Mouse (Mus musculus): ENCODE data around the gene Cklf. TPM values are rescaled to one million over a fixed set of nuclear protein-coding genes. Genes with fewer than 3 reads are reported as not detected.
A peak's percentile ranks its signal among the peaks of the same experiment; 100 is the strongest.

Cklf gene
- 34.4 and 36.5 TPM in 2 replicates for polyA plus RNA-seq (2015; fragmentation: Nextera tagmentation; extraction: Ambion mirVana)

DNA sequence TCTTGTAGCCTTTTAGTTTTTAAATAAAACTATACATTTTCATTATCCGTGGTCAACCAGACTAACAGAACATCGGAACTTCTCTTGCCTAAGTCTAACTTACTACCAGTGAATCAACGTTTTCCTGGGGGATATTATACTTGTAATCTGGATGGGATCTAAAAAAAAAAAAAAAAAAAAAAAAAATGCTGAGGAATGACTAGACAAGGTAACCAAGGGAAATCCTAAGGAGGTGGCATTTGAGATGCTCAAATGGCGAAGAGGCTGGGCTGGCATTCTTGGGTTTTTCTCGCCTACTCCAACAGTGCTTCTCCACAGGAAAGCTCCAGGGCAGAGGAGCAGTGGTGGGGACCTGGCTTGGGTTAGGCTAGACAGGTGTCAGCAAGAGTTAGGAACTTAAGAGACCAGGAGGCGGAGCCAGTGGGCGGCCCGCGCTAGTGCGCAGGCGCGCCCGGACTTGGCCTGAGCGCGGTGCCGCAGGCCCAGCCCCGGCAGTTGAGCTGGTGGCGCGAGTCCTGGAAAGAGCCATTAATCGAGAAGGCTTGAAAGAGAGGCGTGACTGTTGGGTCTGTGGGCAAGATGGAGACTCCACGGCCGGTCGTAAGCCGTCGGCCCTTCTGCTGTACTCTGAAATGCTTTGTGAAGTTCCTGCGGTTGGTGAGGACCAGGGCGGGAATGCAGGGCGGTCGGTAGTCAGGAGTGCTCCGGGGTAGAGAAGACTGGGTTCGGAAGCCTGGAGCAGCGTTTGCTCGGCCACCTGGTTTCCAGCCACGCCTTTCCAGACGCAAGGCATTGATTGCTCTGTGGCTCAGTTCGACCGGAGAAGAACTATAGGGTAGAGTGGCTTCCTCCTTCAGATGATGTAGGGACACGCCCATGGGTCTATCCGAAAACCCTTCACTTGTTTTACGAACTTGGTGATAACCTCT lies at the start of gene Cklf:
Gene Cklf, plus strand, starts transcription at position 423 of the 929 bp plus-strand sequence.
- Histone ChIP-seq H3K27ac (peak within 1 kb of the TSS; percentile 58), H3K9ac (replicated peaks) (peak within 1 kb of the TSS; percentile 69), H3K4me1 (replicated peaks) (peaks cover 26% of the 10 kb centered on the region), H3K4me2 (replicated peaks) (peak within 1 kb of the TSS; percentile 74), H3K27me3 (no peaks in the 10 kb centered on the region), H3K9me3 (no peaks in the 10 kb centered on the region), H3K4me3 (replicated peaks) (peak within 1 kb of the TSS; percentile 69), H3K36me3 (peaks cover 4% of the 10 kb centered on the region; the same call in 1 of the 2 replicates)
- ATAC-seq, result peak; percentile 85
- WGBS, result 4% methylated on average over 41 of the region's 41 CpGs

DNA sequence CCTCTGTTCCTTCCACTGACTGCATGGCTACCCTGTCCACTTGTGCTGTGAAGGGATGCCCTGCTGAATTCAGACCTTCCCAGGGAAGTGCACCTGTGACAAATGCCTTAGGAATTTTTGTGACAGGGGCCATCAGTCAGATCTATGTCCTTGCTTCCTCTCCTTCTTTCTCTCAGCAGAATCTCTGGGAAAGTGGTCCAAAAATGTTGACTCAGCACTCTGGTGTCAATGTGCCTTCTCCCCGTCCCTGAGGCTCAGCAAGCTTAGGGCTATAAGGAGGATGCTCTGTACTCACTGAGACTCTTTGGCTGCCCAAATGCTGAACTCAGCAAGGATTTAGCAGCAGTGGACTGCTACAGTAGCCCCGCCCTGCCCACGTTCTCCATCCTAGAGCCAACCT lies 49.0 kb upstream of the Cklf start:
- Histone ChIP-seq H3K4me2 (replicated peaks) (no peak overlapping the region), H3K27me3 (no peaks in the 10 kb centered on the region), H3K27ac (no peak overlapping the region), H3K36me3 (no peaks in the 10 kb centered on the region), H3K4me3 (replicated peaks) (no peak overlapping the region), H3K9ac (replicated peaks) (no peak overlapping the region), H3K4me1 (replicated peaks) (no peaks in the 10 kb centered on the region), H3K9me3 (no peaks in the 10 kb centered on the region)
- ATAC-seq, result no peak
- WGBS, result 72% methylated on average over 3 of the region's 3 CpGs

DNA sequence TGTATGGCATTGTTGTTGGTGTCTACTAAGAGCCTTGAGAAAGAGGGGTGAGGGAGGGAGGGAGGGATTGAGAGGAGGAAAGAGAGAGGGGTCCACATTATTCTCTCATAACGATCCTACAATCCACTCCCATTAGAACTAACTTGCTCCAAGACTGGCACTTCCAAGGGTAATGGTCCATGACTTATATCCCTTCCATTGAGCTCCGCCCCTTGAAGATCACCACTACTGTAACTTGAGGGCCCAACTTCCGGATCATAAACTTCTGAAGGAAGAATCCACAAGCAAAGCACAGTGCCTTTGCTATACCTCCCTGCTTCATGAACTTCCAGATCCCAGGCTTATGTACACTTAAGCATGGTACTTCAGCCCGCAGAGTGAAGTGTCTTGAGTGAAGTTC lies 48.3 kb upstream of the Cklf start:
- no peak for ATAC-seq

DNA sequence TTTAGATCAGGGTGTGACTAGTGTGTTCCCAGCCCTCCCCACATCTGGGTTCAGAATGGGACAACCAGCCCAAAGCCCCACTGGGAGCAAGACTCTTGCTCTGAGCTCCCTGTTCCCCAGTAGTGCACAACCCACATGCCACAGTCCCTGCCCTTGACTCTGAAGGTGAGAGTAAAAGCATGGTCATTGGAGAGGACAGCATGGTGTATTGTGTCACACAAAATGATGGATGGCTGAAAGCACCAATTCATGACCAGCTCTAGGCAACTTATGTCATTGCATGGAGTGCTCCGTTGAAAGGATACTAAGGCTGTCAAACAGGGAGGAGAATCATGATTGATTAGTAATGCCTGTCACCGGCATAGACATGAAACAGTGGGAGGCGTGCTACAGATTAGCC lies 45.4 kb upstream of the Cklf start:
- H3K4me2 ChIP-seq (replicated peaks), result no peak overlapping the region
- H3K27me3 ChIP-seq, result no peaks in the 10 kb centered on the region
- no peak overlapping the region for H3K9ac ChIP-seq (replicated peaks)
- no peaks in the 10 kb centered on the region for H3K36me3 ChIP-seq
- WGBS, result 60% methylated on average over 3 of the region's 3 CpGs
- no peak for ATAC-seq
- H3K27ac ChIP-seq, result no peak overlapping the region
- H3K4me1 ChIP-seq (replicated peaks), result no peaks in the 10 kb centered on the region
- no peaks in the 10 kb centered on the region for H3K9me3 ChIP-seq
- no peak overlapping the region for H3K4me3 ChIP-seq (replicated peaks)

More for the DNA sequence above, 48.3 kb upstream of the Cklf start:
- Histone ChIP-seq H3K27me3 (no peaks in the 10 kb centered on the region), H3K9me3 (no peaks in the 10 kb centered on the region), H3K36me3 (no peaks in the 10 kb centered on the region), H3K27ac (no peak overlapping the region), H3K4me1 (replicated peaks) (no peaks in the 10 kb centered on the region), H3K9ac (replicated peaks) (no peak overlapping the region), H3K4me2 (replicated peaks) (no peak overlapping the region), H3K4me3 (replicated peaks) (no peak overlapping the region)
- WGBS, result 90% methylated on average over 4 of the region's 4 CpGs

DNA sequence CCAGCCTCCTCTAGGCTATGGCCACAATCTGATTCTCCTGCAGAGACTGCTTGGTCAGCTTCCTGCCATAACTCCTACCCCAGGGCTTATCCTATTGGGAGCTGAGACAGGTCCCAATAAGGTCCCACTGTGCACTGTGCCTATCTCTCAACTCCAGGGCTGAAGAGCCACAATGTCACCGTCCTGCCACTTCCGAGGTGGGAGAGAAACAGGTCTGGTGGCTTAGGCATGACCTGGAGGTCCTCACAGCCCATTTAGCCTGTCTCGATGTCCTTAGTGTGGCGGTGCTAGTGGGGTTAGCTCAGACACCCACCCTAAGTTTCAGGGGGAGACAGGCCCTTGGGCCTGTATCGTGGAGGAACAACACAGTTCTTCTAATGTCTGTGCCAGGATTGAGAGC lies 33.1 kb upstream of the Cklf start:
- H3K4me1 ChIP-seq (replicated peaks), result peaks cover 5% of the 10 kb centered on the region; the same call in 1 of the 2 replicates
- H3K27ac ChIP-seq, result no peak overlapping the region
- H3K27me3 ChIP-seq, result no peaks in the 10 kb centered on the region; the same call in 1 of the 2 replicates
- H3K4me3 ChIP-seq (replicated peaks), result no peak overlapping the region
- no peak for ATAC-seq
- H3K9me3 ChIP-seq, result no peaks in the 10 kb centered on the region
- peaks cover 3% of the 10 kb centered on the region; the same call in 1 of the 2 replicates for H3K36me3 ChIP-seq
- no peak overlapping the region for H3K4me2 ChIP-seq (replicated peaks)
- H3K9ac ChIP-seq (replicated peaks), result no peak overlapping the region
- 94% methylated on average over 5 of the region's 5 CpGs for WGBS

DNA sequence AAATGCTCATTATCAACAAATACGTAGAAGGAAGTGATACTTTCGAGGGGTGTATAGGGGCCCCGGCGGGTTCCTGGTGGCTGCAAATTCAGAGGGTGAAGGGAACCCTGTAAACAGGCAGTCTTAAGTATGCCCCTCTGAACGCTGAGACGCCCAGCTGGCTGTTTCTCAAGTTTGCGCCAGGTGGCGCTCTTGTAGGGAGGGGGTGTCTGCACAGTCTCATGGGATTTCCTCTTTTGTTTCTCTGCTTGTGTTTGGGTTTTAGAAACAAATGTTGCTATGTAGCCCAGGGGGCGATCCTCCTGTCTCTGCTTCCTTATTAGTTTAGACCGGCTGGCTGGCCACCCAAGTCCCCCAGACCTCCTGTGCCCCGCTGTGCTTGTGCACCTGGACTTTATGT lies 31.6 kb upstream of the Cklf start:
- ATAC-seq, result no peak
- Histone ChIP-seq H3K9me3 (no peaks in the 10 kb centered on the region; the same call in 1 of the 2 replicates), H3K4me2 (replicated peaks) (no peak overlapping the region), H3K36me3 (peaks cover 17% of the 10 kb centered on the region), H3K4me3 (replicated peaks) (no peak overlapping the region), H3K4me1 (replicated peaks) (no peaks in the 10 kb centered on the region), H3K27ac (no peak overlapping the region), H3K9ac (replicated peaks) (no peak overlapping the region), H3K27me3 (no peaks in the 10 kb centered on the region)
- 28% methylated on average over 11 of the region's 11 CpGs for WGBS

DNA sequence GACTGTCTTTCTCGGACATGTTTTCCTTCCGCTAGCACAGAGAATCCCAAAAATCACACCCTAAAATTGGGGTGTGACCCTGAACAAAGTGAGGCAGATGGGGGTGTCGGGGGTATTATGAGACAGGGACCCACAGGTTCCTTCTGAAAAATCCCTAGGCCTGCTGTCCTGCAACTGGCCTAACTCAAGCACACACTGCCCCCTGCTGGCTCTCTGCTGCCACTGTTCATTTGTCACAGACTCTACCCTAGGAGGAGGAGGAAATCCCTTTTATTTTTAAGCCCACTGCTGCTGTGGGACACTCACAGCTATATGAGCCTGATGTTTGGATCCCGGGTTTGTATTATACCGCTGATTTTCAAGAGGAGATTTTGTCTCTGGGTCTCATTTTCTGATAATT lies 30.9 kb upstream of the Cklf start:
- 36% methylated on average over 5 of the region's 5 CpGs for WGBS
- Histone ChIP-seq H3K4me1 (replicated peaks) (no peaks in the 10 kb centered on the region), H3K9me3 (peaks cover 5% of the 10 kb centered on the region), H3K9ac (replicated peaks) (no peak overlapping the region), H3K4me2 (replicated peaks) (no peak overlapping the region), H3K36me3 (peaks cover 25% of the 10 kb centered on the region), H3K27me3 (no peaks in the 10 kb centered on the region), H3K4me3 (replicated peaks) (no peak overlapping the region), H3K27ac (no peak overlapping the region)
- ATAC-seq, result peak; percentile 60

DNA sequence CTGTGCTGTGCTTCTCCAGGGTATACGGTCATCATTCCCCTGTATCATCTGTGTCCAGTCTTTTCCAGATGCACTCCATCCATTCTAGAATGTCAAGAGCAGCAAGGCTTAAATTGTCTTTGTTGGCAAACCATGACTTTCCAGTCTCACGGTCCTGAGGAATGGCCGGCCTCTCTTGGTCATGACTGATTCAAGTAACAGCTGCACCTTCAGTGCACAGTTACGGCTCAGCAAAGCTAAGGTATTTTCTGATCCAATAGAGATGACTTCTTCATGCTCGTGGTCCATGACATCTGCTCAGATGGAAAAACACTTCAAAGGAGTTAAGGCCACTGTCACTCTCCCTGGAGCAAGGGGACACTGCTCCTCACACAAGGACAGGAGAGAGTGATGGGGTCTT lies 23.6 kb upstream of the Cklf start:
- WGBS, result 96% methylated on average over 5 of the region's 5 CpGs

DNA sequence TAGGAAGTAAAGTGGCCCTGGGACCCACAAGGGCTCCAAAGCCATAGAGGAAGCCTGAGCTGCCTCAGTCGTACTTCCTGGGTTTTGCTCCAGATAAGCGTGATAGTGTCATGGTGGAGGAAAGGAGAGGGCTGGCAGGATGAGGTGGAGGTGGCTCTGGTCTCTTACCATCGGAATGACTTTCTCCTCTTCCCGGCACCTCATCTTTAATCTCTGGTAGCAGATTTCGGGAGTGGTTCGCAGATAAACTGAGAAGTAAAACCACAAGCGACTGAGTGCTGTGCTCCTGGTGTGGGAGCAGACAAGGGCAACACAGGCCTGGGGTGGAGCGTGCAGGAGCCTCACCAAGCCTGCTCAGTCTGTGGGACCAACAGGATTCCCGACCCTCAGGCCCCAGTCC lies 20.3 kb upstream of the Cklf start:
- Histone ChIP-seq H3K27me3 (no peaks in the 10 kb centered on the region), H3K4me1 (replicated peaks) (no peaks in the 10 kb centered on the region), H3K36me3 (peaks cover 98% of the 10 kb centered on the region), H3K27ac (no peak overlapping the region), H3K4me2 (replicated peaks) (no peak overlapping the region), H3K9me3 (no peaks in the 10 kb centered on the region), H3K4me3 (replicated peaks) (no peak overlapping the region), H3K9ac (replicated peaks) (no peak overlapping the region)
- no peak for ATAC-seq
- 89% methylated on average over 9 of the region's 9 CpGs for WGBS

More for the DNA sequence above, 23.6 kb upstream of the Cklf start:
- H3K27me3 ChIP-seq, result no peaks in the 10 kb centered on the region
- no peak overlapping the region for H3K4me3 ChIP-seq (replicated peaks)
- no peak overlapping the region for H3K9ac ChIP-seq (replicated peaks)
- H3K4me2 ChIP-seq (replicated peaks), result no peak overlapping the region
- no peak overlapping the region for H3K27ac ChIP-seq
- no peak for ATAC-seq
- no peaks in the 10 kb centered on the region for H3K4me1 ChIP-seq (replicated peaks)
- H3K36me3 ChIP-seq, result peaks cover 95% of the 10 kb centered on the region
- peaks cover 7% of the 10 kb centered on the region for H3K9me3 ChIP-seq

DNA sequence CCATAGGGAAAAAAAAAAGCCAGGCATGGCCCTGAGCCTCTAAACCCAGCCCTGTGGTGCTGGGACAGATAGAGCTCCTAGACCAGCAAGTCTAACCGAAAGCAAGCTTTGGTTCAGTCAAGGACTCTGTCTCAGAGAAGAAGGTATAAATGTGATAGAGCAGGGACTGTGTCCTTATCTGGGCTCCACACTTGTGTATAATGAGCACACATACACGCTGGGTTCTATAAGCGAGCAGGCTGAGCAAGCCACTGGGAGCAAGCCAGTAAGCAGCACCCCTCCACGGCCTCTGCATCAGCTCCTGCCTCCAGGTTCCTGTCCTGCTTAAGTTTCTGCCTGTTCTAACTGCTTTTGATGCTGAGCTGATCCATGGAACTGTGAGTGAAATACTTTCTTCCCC lies 18.6 kb upstream of the Cklf start:
- Histone ChIP-seq H3K9ac (replicated peaks) (no peak overlapping the region), H3K4me3 (replicated peaks) (no peak overlapping the region), H3K27me3 (no peaks in the 10 kb centered on the region), H3K9me3 (no peaks in the 10 kb centered on the region), H3K36me3 (peaks cover 98% of the 10 kb centered on the region), H3K4me2 (replicated peaks) (no peak overlapping the region), H3K4me1 (replicated peaks) (no peaks in the 10 kb centered on the region), H3K27ac (no peak overlapping the region)
- no peak for ATAC-seq
- WGBS, result 92% methylated on average over 4 of the region's 4 CpGs

DNA sequence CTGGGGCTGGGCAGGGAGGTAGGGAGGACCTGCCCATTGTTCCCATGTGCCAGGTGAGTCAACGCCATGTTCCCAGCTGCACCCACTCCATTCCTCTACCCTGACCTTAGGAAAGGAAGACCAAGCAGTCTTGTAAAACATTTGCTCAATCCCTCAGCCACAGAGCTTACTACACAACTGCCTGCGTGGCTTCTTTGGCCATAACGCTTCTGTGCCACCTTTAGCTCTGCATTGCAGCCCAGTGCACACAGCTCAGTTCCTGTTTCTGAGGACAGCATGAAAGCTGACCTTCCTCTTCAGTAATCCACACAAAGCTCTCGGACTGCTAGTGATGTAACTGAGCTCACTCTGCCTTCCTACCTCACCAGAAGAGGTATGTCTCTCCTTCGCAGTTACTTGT lies 17.7 kb upstream of the Cklf start:
- 96% methylated on average over 5 of the region's 5 CpGs for WGBS
- H3K9me3 ChIP-seq, result no peaks in the 10 kb centered on the region
- no peak overlapping the region for H3K27ac ChIP-seq
- no peak for ATAC-seq
- H3K4me1 ChIP-seq (replicated peaks), result no peaks in the 10 kb centered on the region
- no peak overlapping the region for H3K4me2 ChIP-seq (replicated peaks)
- H3K9ac ChIP-seq (replicated peaks), result no peak overlapping the region
- no peaks in the 10 kb centered on the region for H3K27me3 ChIP-seq
- H3K4me3 ChIP-seq (replicated peaks), result no peak overlapping the region
- H3K36me3 ChIP-seq, result peaks cover 98% of the 10 kb centered on the region

DNA sequence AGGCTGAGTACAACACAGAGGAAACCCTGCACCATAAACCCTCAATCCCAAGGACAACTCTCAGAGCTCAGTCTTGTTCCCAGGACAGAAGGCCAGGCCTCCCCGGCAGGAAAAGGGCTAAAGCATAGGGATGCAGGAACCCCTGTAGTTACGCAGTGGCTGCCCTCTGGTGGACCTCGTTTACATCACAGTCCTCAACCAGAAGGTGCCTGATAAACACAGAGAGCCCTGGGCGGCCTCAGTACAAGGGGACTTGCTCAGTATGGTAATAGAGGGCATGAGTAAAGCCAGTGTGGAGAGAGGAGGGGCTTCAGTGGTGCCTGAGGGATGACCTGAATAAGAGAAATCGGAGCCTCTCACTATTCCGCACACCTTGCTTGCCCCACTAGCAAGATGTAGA lies 16.1 kb upstream of the Cklf start:
- no peak overlapping the region for H3K4me2 ChIP-seq (replicated peaks)
- H3K27ac ChIP-seq, result no peak overlapping the region
- 42% methylated on average over 6 of the region's 6 CpGs for WGBS
- no peak overlapping the region for H3K4me3 ChIP-seq (replicated peaks)
- H3K4me1 ChIP-seq (replicated peaks), result no peaks in the 10 kb centered on the region
- H3K27me3 ChIP-seq, result no peaks in the 10 kb centered on the region
- no peak overlapping the region for H3K9ac ChIP-seq (replicated peaks)
- H3K9me3 ChIP-seq, result no peaks in the 10 kb centered on the region
- H3K36me3 ChIP-seq, result peaks cover 100% of the 10 kb centered on the region
- peak; percentile 67 for ATAC-seq

All from midbrain, embryonic 13.5 days (tissue).